Mouse (Mus musculus): ENCODE data around the gene Mecom.

GRCm38 (mm10) chr3:30145051-30145450, 402.8 kb downstream of the Mecom start:
- TF ChIP-seq HCFC1 (IDR thresholded peaks at IDR 0.05; ENCODE audit: borderline replicate concordance, insufficient read depth, low read length) = no peak
- TF ChIP-seq CHD2 (IDR thresholded peaks at IDR 0.05; ENCODE audit: low read depth, low read length) = no peak
- TF ChIP-seq ZC3H11A (IDR thresholded peaks at IDR 0.05; ENCODE audit: borderline replicate concordance, low read depth, low read length) = no peak
- no peak for TF ChIP-seq ZNF384 (IDR thresholded peaks at IDR 0.05; ENCODE audit: low read depth, low read length)
- TF ChIP-seq MAFK (IDR thresholded peaks at IDR 0.05; ENCODE audit: insufficient read depth, low read depth, low read length) = no peak
